Mouse (Mus musculus) left cerebral cortex, adult 8-10 months (tissue): Measurements from ENCODE around the gene Atp8a1. TPM values are rescaled to one million over a fixed set of nuclear protein-coding genes. Genes with fewer than 3 reads are reported as not detected.
A peak's percentile ranks its signal among the peaks of the same experiment; 100 is the strongest.

Experiments
- DNase-seq, 2 experiments: peaks; one replicate each; pipeline ENCODE4 v3.0.0; 2022; ENCODE audit warnings: low spot score in 2 of 2
- total RNA-seq, 4 experiments: library from RNA; stranded (reverse); gene quantifications; 2 replicates each; pipeline ENCODE4 v1.2.4; 2022

Gene Atp8a1
- 100 to 1,000 TPM; 173 to 214 (median 183) TPM for total RNA-seq

DNA sequence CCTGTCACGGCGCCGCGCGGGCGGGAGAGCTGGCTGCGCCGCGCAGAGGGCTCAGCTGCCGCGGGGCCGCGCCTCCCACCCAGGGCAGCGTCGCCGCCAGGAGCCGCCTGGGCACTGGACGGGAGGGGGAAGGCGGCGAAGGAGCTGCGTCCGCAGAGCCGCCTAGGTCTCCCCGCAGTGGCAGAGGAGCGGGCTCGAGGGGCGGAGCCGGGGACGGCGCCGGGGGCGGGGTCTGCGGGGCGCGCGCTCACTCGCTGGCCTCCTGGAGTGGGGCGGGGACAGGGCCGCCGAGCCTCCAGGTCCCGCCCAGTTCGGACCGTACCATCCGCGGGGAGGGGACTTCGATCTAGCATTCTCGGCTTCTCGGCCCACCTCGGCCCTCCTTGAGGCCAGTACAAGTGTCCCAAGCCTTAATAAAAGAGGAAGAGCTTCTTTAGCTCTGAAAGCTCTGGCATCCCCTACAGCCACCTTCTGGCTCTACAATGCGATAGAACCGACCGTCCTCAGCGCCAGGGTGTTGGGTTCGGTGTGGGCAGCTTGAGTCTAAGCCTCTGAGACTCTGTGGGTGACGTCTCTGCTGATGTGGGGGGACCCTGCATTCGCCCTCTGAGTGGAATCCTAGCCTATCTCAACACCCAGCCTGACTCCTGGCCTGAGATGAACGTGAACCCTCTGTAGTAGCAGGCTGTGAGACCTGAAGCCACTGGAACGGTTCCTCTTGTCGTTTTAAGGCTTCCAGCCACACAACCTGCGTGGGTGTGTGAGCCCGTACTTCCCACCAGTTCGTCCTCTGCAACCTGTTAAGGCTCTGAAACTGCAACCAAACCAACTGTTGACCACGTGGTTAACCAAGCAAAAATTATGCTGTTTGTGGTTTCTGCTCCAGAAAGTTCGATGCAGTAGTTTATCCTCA lies at the start of gene Atp8a1:
Atp8a1 (minus strand) TSS at position 182 of the 913 bp plus-strand sequence.
- DNase-seq = peak; percentile 96 to 98

DNA sequence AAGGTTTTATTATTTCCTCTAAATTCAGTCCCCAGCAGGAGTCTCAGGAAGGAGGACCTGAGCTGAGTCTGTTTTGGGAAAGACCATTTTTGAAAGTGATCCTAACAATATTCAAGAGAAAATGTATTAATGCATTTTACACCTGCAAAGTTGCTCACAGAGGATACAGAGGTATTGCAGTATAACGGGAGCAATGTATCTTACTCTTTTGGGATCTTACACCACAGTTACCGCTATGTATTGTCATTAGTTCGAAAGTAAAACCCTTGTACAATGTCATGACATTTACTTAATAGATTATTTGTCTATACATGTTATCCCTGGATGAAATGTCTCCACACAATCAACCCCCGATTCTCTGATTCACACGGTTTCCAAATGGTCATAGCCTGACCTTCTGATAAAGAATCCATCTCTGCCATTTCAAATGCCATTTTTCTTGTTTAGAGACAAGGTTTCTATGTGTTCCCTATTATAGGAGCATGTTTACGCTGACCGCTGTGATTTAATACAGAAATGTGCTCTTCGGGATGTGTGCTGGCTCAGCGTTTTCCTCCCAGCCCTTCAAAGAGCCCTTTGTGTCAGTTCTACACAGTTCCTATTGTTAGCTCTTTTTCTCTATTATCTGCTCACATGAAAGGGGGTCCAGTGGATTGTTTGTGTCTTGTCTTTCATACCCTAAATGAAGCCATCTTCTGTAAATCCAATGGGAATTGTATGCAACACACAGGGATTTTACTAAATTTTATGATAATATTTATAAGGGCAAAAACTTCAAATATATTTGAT lies 37.4 kb upstream of the Atp8a1 start:
- peak in 1 of 2 experiments; percentile 18 for DNase-seq

DNA sequence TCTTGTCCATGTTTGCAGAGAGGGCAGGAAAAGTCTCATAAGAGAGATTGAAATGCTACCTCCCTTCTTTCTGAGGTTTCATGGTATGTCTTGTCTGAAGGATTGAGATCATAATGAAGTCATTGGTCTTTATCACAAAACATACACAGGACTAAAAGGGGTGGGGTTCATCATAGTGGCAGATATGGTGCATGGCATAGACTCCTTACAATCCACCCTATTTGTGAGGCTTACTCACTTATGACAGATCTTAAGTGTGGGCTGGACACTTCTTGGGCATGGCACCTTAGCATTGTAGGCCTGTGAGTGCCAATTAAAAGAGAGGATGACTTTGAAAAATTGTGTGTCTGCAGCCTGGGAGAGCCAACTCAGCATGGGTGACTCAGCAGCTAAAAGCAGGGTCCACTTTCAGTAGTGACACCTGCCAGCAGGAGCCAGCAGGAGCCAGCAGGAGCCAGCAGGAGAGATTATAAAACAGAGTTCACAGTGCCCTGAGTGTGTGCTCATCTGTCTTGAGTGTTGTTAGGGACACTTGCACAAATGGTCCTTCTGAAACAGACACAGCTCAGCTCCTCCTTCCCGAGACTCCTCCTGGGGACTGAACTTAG lies 36.4 kb upstream of the Atp8a1 start:
- no peak for DNase-seq

DNA sequence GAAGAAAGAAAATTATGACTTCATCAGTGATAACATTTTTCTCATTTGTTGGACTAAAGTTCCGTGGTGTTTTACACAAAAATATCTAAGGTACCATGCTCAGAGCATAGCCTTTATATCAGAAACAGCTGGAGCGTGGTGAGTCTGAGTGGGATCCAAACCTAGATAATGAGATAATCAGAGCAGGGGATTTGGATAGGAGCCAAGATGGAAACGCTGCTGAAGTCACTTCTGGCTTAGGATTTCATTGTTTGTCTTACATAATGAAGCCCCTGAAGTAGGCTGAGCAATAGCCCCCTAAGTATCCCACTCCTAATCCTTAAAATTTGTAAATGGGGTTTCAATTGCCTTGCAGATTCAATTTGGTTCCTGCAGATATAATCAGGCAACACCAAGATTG lies 24.2 kb upstream of the Atp8a1 start:
- DNase-seq = no peak

DNA sequence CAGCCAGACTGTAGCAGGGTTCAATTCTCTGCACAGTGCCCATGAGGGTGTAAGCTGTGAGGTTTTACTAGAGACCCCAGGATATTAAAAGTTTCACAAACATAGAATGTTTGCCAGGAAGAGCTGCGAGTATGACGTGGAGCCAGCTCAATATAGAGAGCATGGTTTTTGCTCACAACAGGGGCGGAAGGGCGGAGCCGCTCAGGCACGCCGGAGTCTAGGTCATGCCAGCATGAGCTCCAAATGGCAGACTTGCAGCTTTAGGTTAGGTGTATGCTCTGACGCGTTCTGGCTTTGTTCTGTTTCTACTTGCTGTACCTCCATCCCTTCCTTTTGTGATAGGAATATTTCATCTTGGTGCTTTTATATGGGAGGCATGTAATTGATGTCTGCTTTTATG lies 19.0 kb upstream of the Atp8a1 start:
- no peak for DNase-seq

DNA sequence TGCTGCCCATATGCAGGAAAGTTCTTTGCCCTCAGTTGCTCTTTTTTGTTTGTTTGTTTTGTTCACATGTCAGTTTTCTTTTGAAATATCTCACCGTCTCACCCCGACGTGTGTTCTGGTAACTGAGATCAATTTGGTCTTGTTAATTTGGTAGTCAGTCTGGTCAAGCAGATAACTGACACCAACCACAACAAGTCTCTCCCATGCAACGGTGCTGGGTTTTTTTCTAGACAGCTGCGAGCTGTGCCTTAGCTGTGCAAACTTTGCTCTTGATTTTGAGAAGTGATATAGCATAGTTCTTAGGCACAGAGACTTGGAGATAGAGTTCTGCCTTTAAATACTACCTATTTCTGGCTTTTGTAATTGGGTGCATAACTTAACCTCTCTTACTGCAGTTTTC lies 18.4 kb upstream of the Atp8a1 start:
- no peak for DNase-seq

DNA sequence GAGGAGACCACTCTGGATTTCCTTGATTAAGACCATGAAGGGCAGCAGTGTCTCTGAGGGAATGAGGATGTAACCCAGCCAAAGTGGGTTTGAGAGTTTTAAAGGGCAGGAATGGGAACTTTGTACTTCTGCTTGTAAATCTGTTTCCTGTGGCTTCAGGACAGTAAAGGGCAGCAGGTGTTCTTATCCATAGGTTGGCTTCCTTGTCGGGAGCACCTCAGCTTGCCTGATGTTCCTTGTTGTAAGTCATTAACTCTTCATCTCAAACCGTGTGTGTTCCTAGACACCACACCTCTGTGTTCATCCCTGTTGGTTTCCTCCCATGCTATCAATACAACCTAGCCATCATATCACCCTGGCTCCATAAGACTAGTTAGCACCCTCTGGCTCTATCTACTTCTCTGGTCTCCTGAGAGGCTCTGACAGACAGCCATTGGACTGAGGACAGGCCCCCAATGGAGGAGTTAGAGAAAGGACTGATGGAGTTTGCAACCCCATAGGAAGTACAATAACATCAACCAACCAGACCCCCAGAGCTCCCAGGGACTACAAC lies 17.4 kb upstream of the Atp8a1 start:
- no peak for DNase-seq

DNA sequence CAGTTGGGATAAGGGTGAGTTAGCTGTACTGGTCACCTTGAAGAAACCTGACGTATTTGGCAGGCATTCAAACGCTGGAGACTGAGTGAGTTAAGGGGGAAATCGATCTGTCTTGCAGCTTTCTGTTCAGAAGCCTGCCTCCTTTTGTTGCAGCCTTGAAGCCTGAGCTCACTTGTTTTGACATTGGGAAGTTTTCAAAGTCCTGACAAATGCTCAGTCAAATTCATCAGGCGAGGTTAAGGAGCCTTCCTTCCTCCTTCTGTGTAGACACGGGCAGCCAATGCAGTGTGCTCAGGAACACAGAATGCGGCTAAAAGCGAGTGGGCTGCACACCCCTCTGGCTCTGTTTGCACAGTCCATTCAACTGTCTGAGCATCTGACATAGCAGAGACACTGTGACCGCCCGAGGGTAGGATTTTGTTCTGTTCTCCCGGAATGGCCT lies 16.7 kb upstream of the Atp8a1 start:
- DNase-seq = no peak

DNA sequence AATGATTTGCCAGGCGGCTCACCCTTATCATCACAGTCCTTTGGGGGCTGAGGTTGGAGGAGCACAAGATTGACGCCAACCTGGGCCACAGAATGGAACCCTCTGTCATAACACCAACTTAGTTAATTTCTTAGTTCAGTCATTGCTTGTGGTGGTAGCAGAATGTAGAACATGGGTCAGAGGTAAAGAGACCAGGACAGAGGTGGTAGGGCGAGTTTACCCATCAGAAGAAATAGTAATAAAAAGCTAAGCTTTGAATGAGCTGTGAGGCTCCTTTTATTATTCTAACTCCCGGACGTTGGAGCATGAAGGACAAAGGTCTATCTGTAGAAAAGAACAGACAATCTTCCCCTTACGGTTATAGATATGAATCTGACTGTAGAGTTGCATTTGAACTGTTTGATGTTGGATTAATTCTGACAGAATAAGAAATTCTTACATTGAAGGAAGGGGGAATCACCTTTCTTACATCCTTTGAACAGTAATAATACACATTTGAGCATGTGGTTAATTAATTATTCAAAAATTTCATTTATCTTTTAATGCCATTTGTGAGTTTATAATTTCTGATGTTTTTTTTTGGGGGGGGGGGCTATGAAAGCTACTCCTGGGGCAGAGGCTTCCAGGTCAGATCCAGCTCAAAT lies 7.9 kb upstream of the Atp8a1 start:
- no peak for DNase-seq

DNA sequence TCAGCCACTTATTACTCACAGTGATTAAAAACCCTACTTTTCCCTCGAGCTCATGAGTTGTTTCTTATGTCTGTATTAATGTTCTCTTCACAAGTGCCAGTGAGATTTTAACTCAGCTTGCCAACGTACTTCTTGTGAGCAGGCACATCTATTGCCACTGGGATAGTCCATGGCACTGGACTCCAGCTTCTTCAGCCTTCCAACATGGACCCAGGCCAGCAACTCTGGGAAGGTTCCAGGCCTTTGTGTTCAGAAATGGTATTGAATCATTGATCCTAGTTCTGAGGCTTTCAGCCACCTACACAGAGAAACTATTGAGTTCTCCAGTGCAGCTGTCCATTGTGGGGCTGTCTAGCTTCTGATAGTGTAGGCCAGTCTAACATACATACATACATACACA lies 5.6 kb upstream of the Atp8a1 start:
- DNase-seq = no peak

DNA sequence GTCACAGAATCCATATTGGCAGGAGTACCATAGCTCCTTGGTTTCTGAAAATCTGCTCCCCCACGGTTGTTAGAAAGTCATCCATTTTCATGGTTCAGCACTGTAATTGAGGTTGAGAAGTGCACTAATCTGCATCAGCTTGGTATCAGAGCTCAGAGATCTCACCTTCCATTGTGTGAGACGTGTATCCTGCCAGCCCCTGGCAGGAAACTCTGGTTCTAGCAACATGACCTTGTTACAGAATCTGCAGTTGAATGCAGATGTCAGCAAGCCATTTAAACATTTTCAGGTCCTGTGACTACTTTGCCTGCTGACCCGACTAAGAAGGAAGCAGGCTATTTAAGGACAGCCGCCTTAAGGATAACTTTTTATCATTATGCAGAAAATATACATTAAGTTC lies 2.2 kb upstream of the Atp8a1 start:
- no peak for DNase-seq

DNA sequence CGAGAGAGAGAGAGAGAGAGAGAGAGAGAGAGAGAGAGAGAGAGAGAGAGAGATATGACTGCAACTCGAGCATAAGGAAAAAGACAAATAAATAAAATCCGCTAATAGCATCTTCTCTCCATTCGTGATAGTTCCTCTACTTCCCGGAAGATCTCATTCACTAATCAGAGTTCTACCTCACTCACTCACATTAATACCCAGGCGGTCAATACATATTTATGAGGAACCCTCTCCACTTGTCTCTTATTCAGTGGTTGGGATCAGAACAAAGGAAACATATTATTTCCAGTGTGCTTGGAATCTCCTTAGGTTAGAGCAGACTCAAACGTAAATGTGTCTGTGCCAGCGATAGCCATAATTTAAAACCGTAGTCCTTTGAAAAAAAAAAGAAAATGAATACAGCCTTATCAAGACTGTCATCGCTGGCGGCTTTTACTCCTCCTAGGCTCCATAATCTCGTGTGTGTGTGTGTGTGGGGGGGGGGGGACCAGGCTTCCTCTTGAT lies 1.3 kb upstream of the Atp8a1 start:
- no peak for DNase-seq

DNA sequence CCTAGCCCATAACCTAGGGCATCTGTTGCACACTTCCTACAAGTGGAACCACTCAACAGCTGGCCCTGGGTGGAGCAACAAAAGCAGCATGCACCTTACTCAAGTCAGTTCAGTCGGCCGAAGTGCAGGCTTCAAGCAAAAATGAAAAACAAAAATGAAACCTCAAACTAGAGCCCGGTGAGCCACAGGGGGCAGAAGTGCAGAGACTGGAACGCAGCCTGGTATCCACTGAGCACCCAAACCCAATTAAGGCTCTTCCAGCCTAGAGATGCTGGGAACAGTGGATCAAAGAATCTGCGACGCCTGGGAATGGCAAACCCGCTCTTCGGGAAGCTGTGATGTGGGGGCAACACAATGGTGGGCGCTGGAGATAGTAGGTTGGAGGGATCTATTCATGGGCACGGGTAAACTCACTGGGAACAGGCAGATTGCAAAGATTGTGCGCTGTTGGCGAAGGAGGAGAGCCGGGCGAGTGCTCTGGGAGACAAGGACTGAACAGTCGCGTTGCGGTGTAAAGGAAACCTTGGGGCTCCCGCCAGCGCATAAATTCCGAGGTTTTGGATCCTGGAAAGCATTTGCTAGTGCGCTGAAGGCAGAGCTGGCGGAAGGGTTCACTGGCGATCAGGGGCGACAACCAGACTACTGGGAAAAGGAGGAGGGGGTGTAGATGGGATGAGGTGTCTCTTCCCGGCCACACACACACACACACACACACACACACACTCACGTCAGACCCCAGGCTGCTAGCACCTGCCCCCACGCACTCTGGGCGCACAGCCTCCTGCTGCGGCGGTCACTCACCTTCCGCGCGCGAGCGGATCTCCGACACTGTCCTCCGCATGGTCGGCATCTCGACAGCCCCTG lies 641 bp downstream of the Atp8a1 start:
- DNase-seq = peak; percentile 45 to 48

DNA sequence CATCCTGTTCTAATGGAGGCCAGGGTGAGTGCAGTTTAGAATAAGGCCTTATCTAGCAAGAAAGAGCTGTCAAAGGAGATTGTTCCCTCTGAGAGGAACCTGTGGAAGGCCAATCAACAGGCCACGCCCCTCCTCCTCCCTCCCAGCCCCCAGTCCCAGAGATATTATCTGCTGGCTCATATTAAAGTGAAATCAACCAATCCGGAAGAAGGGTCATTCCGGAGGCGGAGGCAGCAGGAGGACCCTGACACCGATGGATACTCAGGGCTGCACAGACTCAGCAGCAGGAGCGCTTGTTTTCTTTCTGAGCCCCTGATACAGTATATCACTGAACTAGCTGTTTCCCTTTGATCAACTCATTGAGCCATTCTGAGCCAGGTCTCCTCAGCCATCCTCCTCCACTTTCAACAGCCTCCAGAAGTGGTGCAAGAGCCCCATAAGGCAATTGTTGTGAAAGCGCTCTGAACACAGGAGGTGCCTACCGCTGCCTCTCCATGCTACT lies 2.0 kb downstream of the Atp8a1 start:
- DNase-seq = no peak

DNA sequence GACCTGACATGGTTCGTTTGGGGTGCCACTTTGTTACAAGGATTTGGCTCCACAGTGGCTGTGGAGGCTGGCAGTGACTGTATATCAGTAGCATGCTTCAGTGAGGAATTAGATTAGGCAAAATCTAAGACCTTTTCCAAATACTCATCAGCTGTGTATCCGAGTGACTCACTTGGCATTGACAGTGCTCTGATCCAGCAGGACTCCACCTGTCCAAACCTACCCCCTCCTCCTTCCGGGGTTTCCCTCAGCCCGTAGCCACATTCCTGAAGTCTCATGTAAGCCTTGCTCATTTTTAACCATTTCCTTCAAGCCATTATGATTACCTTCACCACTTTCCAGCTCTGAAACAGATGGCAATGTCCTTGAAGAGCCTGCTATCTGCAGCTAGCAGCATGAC lies 3.2 kb downstream of the Atp8a1 start:
- no peak for DNase-seq

DNA sequence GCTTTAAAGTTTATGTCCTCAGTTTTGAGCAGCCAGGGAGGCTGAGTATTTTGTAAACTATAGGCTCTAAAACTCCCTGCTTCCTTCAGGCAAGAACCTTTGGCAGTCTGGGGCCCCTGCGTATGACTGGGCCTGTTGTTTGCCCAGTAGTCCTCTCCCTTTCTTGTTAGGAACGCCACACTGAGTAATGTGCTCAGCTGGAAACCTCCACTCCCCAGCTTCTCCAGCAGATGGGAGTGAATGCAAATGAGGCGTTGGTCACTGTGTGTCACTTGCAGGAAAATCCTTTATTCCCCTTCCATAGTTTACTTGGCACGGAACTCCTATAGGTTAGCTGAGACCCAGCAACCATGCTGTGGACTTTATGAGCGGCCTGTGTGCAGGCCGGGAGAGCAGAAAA lies 4.9 kb downstream of the Atp8a1 start:
- no peak for DNase-seq

DNA sequence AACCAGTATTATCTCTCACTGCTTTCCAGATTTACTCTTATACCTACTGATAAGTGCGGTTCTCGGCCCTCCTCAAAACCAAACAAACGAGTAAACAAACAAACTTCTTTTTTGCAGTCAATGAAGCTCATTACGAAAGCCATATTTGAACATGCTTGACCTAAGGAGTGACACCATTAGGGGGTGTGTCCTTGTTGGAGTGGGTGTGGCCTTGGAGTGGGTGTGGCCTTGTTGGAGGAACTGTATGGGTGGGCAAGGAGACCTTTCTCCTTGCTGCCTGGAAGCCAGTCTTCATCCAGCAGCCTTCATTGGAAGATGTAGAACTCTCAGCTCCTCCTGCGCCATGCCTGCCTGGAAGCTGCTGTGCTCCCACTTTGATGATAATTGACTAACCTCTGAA lies 13.4 kb downstream of the Atp8a1 start:
- no peak for DNase-seq

DNA sequence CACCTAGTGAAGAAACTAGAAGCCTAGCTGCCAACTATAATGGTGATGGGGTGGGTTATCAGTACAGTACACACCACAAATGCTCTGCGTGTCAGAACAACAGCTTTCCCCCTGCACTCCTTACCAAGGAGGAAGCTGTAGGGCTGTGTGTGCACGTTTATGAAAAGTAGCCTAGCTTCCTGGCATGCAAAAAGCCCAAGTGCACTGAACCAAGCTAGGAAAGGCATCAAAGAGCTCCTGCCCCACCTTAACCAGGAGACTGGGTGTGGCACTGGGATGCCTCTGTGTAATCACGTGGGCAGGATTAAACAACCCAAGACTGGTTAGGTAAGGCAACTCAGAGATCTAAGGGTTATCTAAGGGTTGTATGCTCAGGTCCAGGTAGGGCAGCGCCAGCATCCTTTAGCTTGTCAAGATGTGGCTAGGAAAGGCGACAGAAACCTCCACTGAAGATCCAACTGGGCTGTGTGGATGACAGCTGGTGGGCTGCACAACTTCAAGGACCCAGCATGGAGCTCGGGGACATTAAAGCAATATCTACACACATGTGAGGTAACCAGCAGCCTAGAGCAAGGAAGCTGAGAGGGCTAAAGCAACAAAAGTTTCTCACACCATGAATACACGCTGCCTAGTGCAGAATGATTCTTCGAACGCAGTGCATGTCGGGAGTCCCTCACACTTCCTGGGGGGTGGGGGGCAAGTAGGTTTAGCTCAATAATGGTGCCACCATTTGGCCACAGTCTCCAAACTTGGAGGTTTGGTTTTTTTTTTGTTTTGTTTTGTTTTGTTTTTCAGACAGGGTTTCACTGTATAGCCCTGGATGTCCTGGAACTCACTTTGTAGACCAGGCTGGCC lies 15.7 kb downstream of the Atp8a1 start:
- DNase-seq = no peak

DNA sequence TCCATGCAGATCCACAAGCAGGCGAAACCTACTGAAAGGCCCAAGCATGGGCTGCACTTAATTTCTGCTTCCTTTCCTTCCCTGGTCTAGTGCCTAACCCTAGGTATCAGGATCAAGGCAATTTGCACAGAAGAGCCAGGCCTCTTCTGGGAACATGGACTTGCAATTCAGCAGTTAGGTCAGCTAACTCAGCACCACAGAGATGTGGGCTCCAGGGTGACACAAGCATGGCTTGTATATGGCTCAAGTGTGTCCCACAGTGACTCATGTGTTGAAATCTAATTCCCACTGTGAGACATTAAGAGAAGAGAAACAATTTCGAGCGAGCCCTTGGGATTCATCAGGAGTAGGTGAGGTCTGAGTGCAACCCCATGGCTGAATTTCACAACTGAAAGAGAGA lies 18.9 kb downstream of the Atp8a1 start:
- DNase-seq = no peak
